Comparison of ENCODE assay signal across 9 mouse cellular contexts in genomic region chr11:64168626-64169025, GRCm38 (mm10).
DNase-seq lines count a peak whose midpoint lies in the region; ATAC-seq and TF ChIP-seq lines count a peak whose summit lies in the region.
"Had no signal": no experiment of that assay in that cellular context is flagged by ENCODE, and none has a peak within 500 bp of the region (broad histone marks: within the 10 kb centered on the region; RNA-seq: fewer than 3 reads in every experiment).

No protein-coding gene starts in this region.

- no peaks in the 10 kb centered on the region for H3K36me3 ChIP-seq in liver, embryonic 12.5 days
- H3K36me3 ChIP-seq in limb, embryonic 15.5 days = no peaks in the 10 kb centered on the region
- H3K36me3 ChIP-seq in neural tube, embryonic 15.5 days = no peaks in the 10 kb centered on the region

- no peak overlapping the region for H3K4me3 ChIP-seq in cerebellum, adult 2 months (replicated peaks; ENCODE audit: insufficient read depth, low read depth, low read length)
- H3K4me3 ChIP-seq in liver, embryonic 12.5 days = no peak overlapping the region
- no peak overlapping the region for H3K4me3 ChIP-seq in limb, embryonic 15.5 days
- no peak overlapping the region for H3K4me3 ChIP-seq in neural tube, embryonic 15.5 days (replicated peaks)

- H3K9ac ChIP-seq in liver, embryonic 12.5 days = no peak overlapping the region
- H3K9ac ChIP-seq in limb, embryonic 15.5 days = no peak overlapping the region
- H3K9ac ChIP-seq in neural tube, embryonic 15.5 days (replicated peaks) = no peak overlapping the region
- H3K9ac ChIP-seq: liver, embryonic 14.5 days had no signal

- H3K4me2 ChIP-seq in liver, embryonic 12.5 days = no peak overlapping the region
- no peak overlapping the region for H3K4me2 ChIP-seq in limb, embryonic 15.5 days
- H3K4me2 ChIP-seq in neural tube, embryonic 15.5 days = no peak overlapping the region

- H3K4me1 ChIP-seq in cerebellum, adult 2 months (ENCODE audit: control insufficient read depth, insufficient read depth, low read length) = no peaks in the 10 kb centered on the region
- no peaks in the 10 kb centered on the region for H3K4me1 ChIP-seq in liver, embryonic 12.5 days
- peaks cover 17% of the 10 kb centered on the region; the same call in 1 of the 2 replicates for H3K4me1 ChIP-seq in limb, embryonic 15.5 days
- peaks cover 10% of the 10 kb centered on the region for H3K4me1 ChIP-seq in neural tube, embryonic 15.5 days

- H3K27me3 ChIP-seq in cerebellum, adult 2 months (ENCODE audit: control insufficient read depth, insufficient read depth, low read length) = no peaks in the 10 kb centered on the region
- H3K27me3 ChIP-seq in liver, embryonic 12.5 days (replicated peaks) = no peaks in the 10 kb centered on the region
- H3K27me3 ChIP-seq in limb, embryonic 15.5 days = 0 out of 2 replicates have a peak, but pooled peaks cover 7% of the 10 kb centered on the region
- no peaks in the 10 kb centered on the region for H3K27me3 ChIP-seq in neural tube, embryonic 15.5 days (replicated peaks)

- no peak for TF ChIP-seq POLR2A in cerebellum, adult 2 months (IDR thresholded peaks at IDR 0.05; ENCODE audit: borderline replicate concordance, insufficient read depth, low read length)

- TF ChIP-seq CTCF in cerebellum, adult 2 months (IDR thresholded peaks at IDR 0.05; ENCODE audit: borderline replicate concordance, insufficient read depth, low read depth, low read length) = no peak

- WGBS in cerebellum, adult 2 months = 40% methylated on average over 8 of the region's 8 CpGs
- 54% methylated on average over 8 of the region's 8 CpGs for WGBS in liver, embryonic 12.5 days (ENCODE audit: insufficient replicate concordance)
- 33% methylated on average over 8 of the region's 8 CpGs for WGBS in limb, embryonic 15.5 days
- WGBS in neural tube, embryonic 15.5 days = 45% methylated on average over 8 of the region's 8 CpGs

- no peak overlapping the region for H3K27ac ChIP-seq in cerebellum, adult 2 months (ENCODE audit: insufficient read depth, low read length)
- H3K27ac ChIP-seq in liver, embryonic 12.5 days = no peak overlapping the region
- no peak overlapping the region for H3K27ac ChIP-seq in limb, embryonic 15.5 days
- no peak overlapping the region for H3K27ac ChIP-seq in neural tube, embryonic 15.5 days (replicated peaks)
- H3K27ac ChIP-seq: liver, embryonic 14.5 days had no signal

- ATAC-seq in liver, embryonic 12.5 days = no peak
- peak; percentile 35; the same call in 1 of the 2 replicates for ATAC-seq in limb, embryonic 15.5 days (ENCODE audit: insufficient number of reproducible peaks, low FRiP score, low TSS enrichment, low read depth)
- no peak for ATAC-seq in neural tube, embryonic 15.5 days (ENCODE audit: low FRiP score)

- H3K9me3 ChIP-seq in liver, embryonic 12.5 days (replicated peaks) = no peaks in the 10 kb centered on the region
- H3K9me3 ChIP-seq in limb, embryonic 15.5 days = no peaks in the 10 kb centered on the region
- no peaks in the 10 kb centered on the region for H3K9me3 ChIP-seq in neural tube, embryonic 15.5 days (replicated peaks)

- peak; percentile 7 to 23 for DNase-seq in cerebellum, postnatal 14 days
- DNase-seq in cerebellum, adult 2 months = no peak
- DNase-seq in liver = peak; percentile 39
- DNase-seq in adrenal gland, postnatal 14 days = peak; percentile 83
- DNase-seq in thymus, postnatal 14 days = no peak

Comparison
In these comparisons a context has a peak if more than half of its experiments do, and no peak if none do; other contexts are left out.
1. DNase-seq: peak in cerebellum, postnatal 14 days (2 of 2), liver (single experiment) and adrenal gland, postnatal 14 days (single experiment); none in cerebellum, adult 2 months (0 of 2) and thymus, postnatal 14 days (single experiment).